Mouse (Mus musculus) heart, postnatal 25 days (tissue): ENCODE data around the gene Mrgpra9. TPM values are rescaled to one million over a fixed set of nuclear protein-coding genes. Genes with fewer than 3 reads are reported as not detected.
"Not testable (repeated sequence)": the region's sequence is repeated elsewhere in the genome, so short reads cannot be mapped to it uniquely, and the experiment has no call there.

Experiments used
- DNase-seq: peaks from one replicate; pipeline ENCODE4 v3.0.0; 2022; ENCODE audit warnings: low spot score
- intact Hi-C: fragments of 180-260 bp; cut with DNase I; formaldehyde crosslinking; loops from one replicate; pipeline ENCODE4 v1.15.1; 2025
- total RNA-seq, 2 experiments: library from RNA; stranded (reverse); gene quantifications; 2 replicates each; pipeline ENCODE4 v1.2.3; 2021

Gene Mrgpra9
- total RNA-seq: not detected

GRCm38 (mm10) chr7:47252770-47253169 lies at the start of gene Mrgpra9:
Gene Mrgpra9, minus strand, starts transcription at chr7:47252848.
- intact Hi-C loops: no loop called here
- DNase-seq: no peak

GRCm38 (mm10) chr7:47299612-47300011 lies 47.0 kb upstream of the Mrgpra9 start:
- DNase-seq, intact Hi-C loops: not testable (repeated sequence)

GRCm38 (mm10) chr7:47271547-47271946 lies 18.9 kb upstream of the Mrgpra9 start:
- intact Hi-C loops, DNase-seq: not testable (repeated sequence)

- intact Hi-C loops: no loop called here
- no peak for DNase-seq
Observed at GRCm38 (mm10) chr7:47244658-47245057, 8.0 kb downstream of the Mrgpra9 start.

GRCm38 (mm10) chr7:47204830-47205229 lies 47.8 kb downstream of the Mrgpra9 start, which contains the start of gene Mrgpra6:
Gene Mrgpra6, minus strand, starts transcription at chr7:47204920.
- no peak for DNase-seq
- intact Hi-C loops: no loop called here

GRCm38 (mm10) chr7:47195271-47195670 lies 57.4 kb downstream of the Mrgpra9 start:
- DNase-seq: no peak

More at GRCm38 (mm10) chr7:47195271-47195670, 57.4 kb downstream of the Mrgpra9 start:
- intact Hi-C loops: no loop called here

Other genes starting within 250 kb of the Mrgpra9 start
- gene Spty2d1, start 244.4 kb downstream of the Mrgpra9 start, total RNA-seq: 1 to 10 TPM; 7.3 to 7.9 TPM
- gene Tmem86a, start 202.2 kb downstream of the Mrgpra9 start, total RNA-seq: 10 to 100 TPM; 23.7 to 31.8 TPM
- not detected for gene Ptpn5, start 119.2 kb downstream of the Mrgpra9 start, total RNA-seq
- gene Mrgpra6, start 47.9 kb downstream of the Mrgpra9 start, total RNA-seq: not detected
- not detected for gene Mrgpra1, start 101.4 kb upstream of the Mrgpra9 start, total RNA-seq
- gene Mrgpra2a, start 199.3 kb upstream of the Mrgpra9 start, total RNA-seq: not detected